Mouse (Mus musculus) heart, postnatal 0 days (tissue): Measurements from ENCODE around the gene Nsd2. TPM values are rescaled to one million over a fixed set of nuclear protein-coding genes. Genes with fewer than 3 reads are reported as not detected.

Experiments
- ATAC-seq: fragments of 200-750 bp; cut with Nextera tagmentation; 2 replicates; pipeline ENCODE4 v1.8.0; 2017; ENCODE audit warnings: low read depth, moderate number of reproducible peaks, moderate library complexity; ENCODE audit not compliant: insufficient read depth
- DNase-seq: peaks from one replicate; pipeline ENCODE4 v3.0.0-alpha.2; 2016; ENCODE audit warnings: low spot score
- H3K27ac ChIP-seq: fragments of 300-500 bp; sonication (generic); 2 replicates; pipeline ENCODE4 v1.5.1; 2014; ENCODE audit warnings: low read depth, mild to moderate bottlenecking
- H3K27me3 ChIP-seq: fragments of 300-500 bp; sonication (generic); 2 replicates; pipeline ENCODE4 v1.6.1; 2014; ENCODE audit warnings: low read length, mixed read lengths; ENCODE audit not compliant: control insufficient read depth, insufficient read depth
- H3K36me3 ChIP-seq: fragments of 300-500 bp; sonication (generic); replicated peaks from 2 replicates; pipeline ENCODE4 v1.6.1; 2014; ENCODE audit warnings: low read length, mixed read lengths; ENCODE audit not compliant: control insufficient read depth, insufficient read depth
- H3K4me1 ChIP-seq: fragments of 300-500 bp; sonication (generic); 2 replicates; pipeline ENCODE4 v1.6.1; 2014; ENCODE audit warnings: antibody characterized with exemption; ENCODE audit not compliant: control insufficient read depth, insufficient read depth
- H3K4me2 ChIP-seq: fragments of 300-500 bp; sonication (generic); 2 replicates; pipeline ENCODE4 v1.6.1; 2014; ENCODE audit warnings: low read depth, mild to moderate bottlenecking, low read length, moderate library complexity
- H3K4me3 ChIP-seq: fragments of 300-500 bp; sonication (generic); 2 replicates; pipeline ENCODE4 v1.5.1; 2014; ENCODE audit warnings: low read depth, low read length
- H3K9ac ChIP-seq: fragments of 300-500 bp; sonication (generic); replicated peaks from 2 replicates; pipeline ENCODE4 v1.6.1; 2014; ENCODE audit warnings: low read depth, low read length, mixed read lengths
- H3K9me3 ChIP-seq: fragments of 300-500 bp; sonication (generic); replicated peaks from 2 replicates; pipeline ENCODE4 v1.6.1; 2016; ENCODE audit warnings: low read length; ENCODE audit not compliant: control insufficient read depth
- CTCF ChIP-seq: IDR thresholded peaks from 2 replicates; pipeline ENCODE4 v1.5.1; 2016; ENCODE audit warnings: antibody characterized with exemption, control low read depth, low read depth
- EP300 ChIP-seq: IDR thresholded peaks from 2 replicates; pipeline ENCODE4 v1.6.1; 2016; ENCODE audit warnings: antibody characterized with exemption, low read depth
- WGBS: fragments of 180-500 bp; shearing (Covaris S2); extraction: QIAGEN DNeasy Blood & Tissue Kit; methylation state at CpG from one replicate; pipeline ENCODE4 v1.1.7; 2014; 5-methylcytosine and 5-hydroxymethylcytosine counted together
- polyA plus RNA-seq: library from polyadenylated mRNA; unstranded; fragments of >200 nt; fragmentation: Nextera tagmentation; extraction: Ambion mirVana; gene quantifications from 2 replicates; pipeline ENCODE4 v1.2.1, GENCODE M21; 2015
- total RNA-seq: library from RNA; depleted of rRNA; stranded (reverse); fragments of >200 nt; gene quantifications from 2 replicates; pipeline ENCODE4 v1.2.3, GENCODE M21; 2014; ENCODE audit warnings: low replicate concordance

Nsd2 gene
- total and polyA plus RNA-seq, 2 experiments from 2014 or later: 11.2 to 13.6 TPM

GRCm38 (mm10) chr5:33920037-33920436 lies 99.5 kb downstream of the Nsd2 start:
- no peak overlapping the region for H3K27ac ChIP-seq
- no peak for TF ChIP-seq EP300
- TF ChIP-seq CTCF: no peak
- no peak overlapping the region for H3K4me2 ChIP-seq
- DNase-seq (no peak), ATAC-seq (no peak)
- H3K27me3 ChIP-seq: no peaks in the 10 kb centered on the region
- no peak overlapping the region for H3K4me3 ChIP-seq
- 89% methylated on average over 2 of the region's 2 CpGs for WGBS
- no peaks in the 10 kb centered on the region for H3K9me3 ChIP-seq
- H3K36me3 ChIP-seq: peaks cover 50% of the 10 kb centered on the region
- no peak overlapping the region for H3K9ac ChIP-seq
- H3K4me1 ChIP-seq: no peaks in the 10 kb centered on the region

GRCm38 (mm10) chr5:33920924-33921323 lies 100.4 kb downstream of the Nsd2 start:
- Histone ChIP-seq H3K4me2 (no peak overlapping the region), H3K9ac (no peak overlapping the region), H3K4me1 (no peaks in the 10 kb centered on the region), H3K27me3 (no peaks in the 10 kb centered on the region), H3K4me3 (no peak overlapping the region), H3K27ac (0 out of 2 replicates have a peak overlapping the region, but pooled peaks have one; percentile 22), H3K36me3 (peaks cover 46% of the 10 kb centered on the region), H3K9me3 (no peaks in the 10 kb centered on the region)
- no peak for ATAC-seq
- 39% methylated on average over 4 of the region's 4 CpGs for WGBS
- TF ChIP-seq EP300 (no peak), CTCF (no peak)
- DNase-seq: peak; percentile 34

- Histone ChIP-seq H3K4me1 (no peaks in the 10 kb centered on the region), H3K4me3 (no peak overlapping the region), H3K9ac (no peak overlapping the region), H3K27ac (no peak overlapping the region), H3K36me3 (peaks cover 44% of the 10 kb centered on the region), H3K9me3 (no peaks in the 10 kb centered on the region), H3K4me2 (no peak overlapping the region), H3K27me3 (no peaks in the 10 kb centered on the region)
- 80% methylated on average over 7 of the region's 7 CpGs for WGBS
- ATAC-seq (no peak), DNase-seq (no peak)
- no peak for TF ChIP-seq EP300
- TF ChIP-seq CTCF: no peak
Measured at GRCm38 (mm10) chr5:33921486-33922235, 101.1 kb downstream of the Nsd2 start.

- Histone ChIP-seq H3K4me2 (no peak overlapping the region), H3K27ac (no peak overlapping the region), H3K9ac (no peak overlapping the region), H3K36me3 (peaks cover 46% of the 10 kb centered on the region), H3K4me1 (no peaks in the 10 kb centered on the region), H3K9me3 (no peaks in the 10 kb centered on the region), H3K27me3 (no peaks in the 10 kb centered on the region), H3K4me3 (no peak overlapping the region)
- TF ChIP-seq CTCF: no peak
- no peak for TF ChIP-seq EP300
- DNase-seq: no peak
- ATAC-seq: no peak
- WGBS: 75% methylated on average over 2 of the region's 2 CpGs
Measured at GRCm38 (mm10) chr5:33922566-33922965, 102.0 kb downstream of the Nsd2 start.

- Histone ChIP-seq H3K4me2 (no peak overlapping the region), H3K4me1 (no peaks in the 10 kb centered on the region), H3K4me3 (no peak overlapping the region), H3K27ac (no peak overlapping the region), H3K9me3 (0 out of 2 replicates have a peak, but pooled peaks cover 11% of the 10 kb centered on the region), H3K27me3 (no peaks in the 10 kb centered on the region), H3K36me3 (peaks cover 41% of the 10 kb centered on the region), H3K9ac (no peak overlapping the region)
- TF ChIP-seq EP300 (no peak), CTCF (no peak)
- no peak for ATAC-seq
- no peak for DNase-seq
Measured at GRCm38 (mm10) chr5:33926170-33926569, 105.6 kb downstream of the Nsd2 start.

GRCm38 (mm10) chr5:33932413-33932812 lies 111.9 kb downstream of the Nsd2 start:
- 82% methylated on average over 2 of the region's 2 CpGs for WGBS
- Histone ChIP-seq H3K4me1 (peaks cover 20% of the 10 kb centered on the region), H3K9ac (no peak overlapping the region), H3K4me3 (no peak overlapping the region), H3K36me3 (peaks cover 25% of the 10 kb centered on the region), H3K4me2 (no peak overlapping the region), H3K9me3 (0 out of 2 replicates have a peak, but pooled peaks cover 11% of the 10 kb centered on the region), H3K27me3 (no peaks in the 10 kb centered on the region), H3K27ac (no peak overlapping the region)
- ATAC-seq (no peak), DNase-seq (no peak)
- TF ChIP-seq CTCF (no peak), EP300 (no peak)
